Mouse (Mus musculus) megakaryocyte progenitor cell, adult 5-6 weeks (primary cell): ENCODE data around the gene Arhgef10l. TPM values are rescaled to one million over a fixed set of nuclear protein-coding genes. Genes with fewer than 3 reads are reported as not detected.
"Not testable (repeated sequence)": the region's sequence is repeated elsewhere in the genome, so short reads cannot be mapped to it uniquely, and the experiment has no call there.

Source experiments
- ATAC-seq: replicated peaks from 2 replicates; pipeline ENCODE4 v1.8.0; 2016; ENCODE audit warnings: mild to moderate bottlenecking, moderate TSS enrichment, inconsistent platforms; ENCODE audit not compliant: poor library complexity
- total RNA-seq, 2 experiments: library from RNA; stranded (forward) in 1 of 2; stranded (reverse) in 1 of 2; fragments of 157-497, 149-512 nt in 1 of 2; fragments of 200-1000 nt in 1 of 2; gene quantifications; 2 replicates each; pipeline versions ENCODE4 v1.2.3 to v1.2.4; 2015 to 2017

Gene Arhgef10l
- total RNA-seq, 2 experiments from 2014 or later: 1.1 to 8.5 TPM

- ATAC-seq: no peak
Observed at GRCm38 (mm10) chr4:140580866-140581265, 84.9 kb downstream of the Arhgef10l start.

GRCm38 (mm10) chr4:140579576-140579975 lies 86.2 kb downstream of the Arhgef10l start:
- no peak for ATAC-seq

- ATAC-seq: no peak
Observed at GRCm38 (mm10) chr4:140579149-140579548, 86.7 kb downstream of the Arhgef10l start.

- ATAC-seq: no peak
Observed at GRCm38 (mm10) chr4:140576628-140577027, 89.2 kb downstream of the Arhgef10l start.

GRCm38 (mm10) chr4:140574863-140575262 lies 90.9 kb downstream of the Arhgef10l start:
- ATAC-seq: not testable (repeated sequence)

GRCm38 (mm10) chr4:140572376-140572775 lies 93.4 kb downstream of the Arhgef10l start:
- peak; percentile 75 for ATAC-seq

- no peak for ATAC-seq
Observed at GRCm38 (mm10) chr4:140569394-140569793, 96.4 kb downstream of the Arhgef10l start.

- ATAC-seq: no peak
Observed at GRCm38 (mm10) chr4:140567911-140568480, 97.8 kb downstream of the Arhgef10l start.

- ATAC-seq: peak; percentile 97
Observed at GRCm38 (mm10) chr4:140566785-140567184, 99.0 kb downstream of the Arhgef10l start.

GRCm38 (mm10) chr4:140564459-140564858 lies 101.4 kb downstream of the Arhgef10l start:
- not testable (repeated sequence) for ATAC-seq

GRCm38 (mm10) chr4:140562461-140563178 lies 103.2 kb downstream of the Arhgef10l start:
- no peak for ATAC-seq

- no peak for ATAC-seq
Observed at GRCm38 (mm10) chr4:140561744-140562143, 104.1 kb downstream of the Arhgef10l start.

GRCm38 (mm10) chr4:140559862-140560261 lies 106.0 kb downstream of the Arhgef10l start:
- ATAC-seq: 0 out of 2 replicates have a peak, but pooled peaks have one; percentile 37

GRCm38 (mm10) chr4:140558193-140558592 lies 107.6 kb downstream of the Arhgef10l start:
- ATAC-seq: no peak

GRCm38 (mm10) chr4:140556561-140556960 lies 109.3 kb downstream of the Arhgef10l start:
- no peak for ATAC-seq

- peak; percentile 79 for ATAC-seq
Observed at GRCm38 (mm10) chr4:140555273-140555672, 110.5 kb downstream of the Arhgef10l start.

GRCm38 (mm10) chr4:140554552-140554951 lies 111.3 kb downstream of the Arhgef10l start:
- ATAC-seq: peak; percentile 71

GRCm38 (mm10) chr4:140551766-140552165 lies 114.0 kb downstream of the Arhgef10l start:
- ATAC-seq: no peak

- ATAC-seq: no peak
Observed at GRCm38 (mm10) chr4:140550670-140551069, 115.1 kb downstream of the Arhgef10l start.

- no peak for ATAC-seq
Observed at GRCm38 (mm10) chr4:140549975-140550374, 115.8 kb downstream of the Arhgef10l start.

- ATAC-seq: peak; percentile 68
Observed at GRCm38 (mm10) chr4:140547488-140547887, 118.3 kb downstream of the Arhgef10l start.

- ATAC-seq: peak; percentile 71
Observed at GRCm38 (mm10) chr4:140539125-140539524, 126.7 kb downstream of the Arhgef10l start.
